In genomic region chr2:30403870-30404269, GRCm38 (mm10) we compare ENCODE assay signal across 24 mouse cellular contexts. TPM values are rescaled to one million over a fixed set of nuclear protein-coding genes. Genes with fewer than 3 reads are reported as not detected.
A peak's percentile ranks its signal among the peaks of the same experiment; 100 is the strongest.
DNase-seq lines count a peak whose midpoint lies in the region; ATAC-seq and TF ChIP-seq lines count a peak whose summit lies in the region.
"Had no signal": no experiment of that assay in that cellular context is flagged by ENCODE, and none has a peak within 500 bp of the region (broad histone marks: within the 10 kb centered on the region; RNA-seq: fewer than 3 reads in every experiment).

No protein-coding gene starts in this region.

- intact Hi-C loops in heart, adult 2 months (cut with DNase I) = no loop called here
- intact Hi-C loops in heart, postnatal 10 days (cut with DNase I) = no loop called here

- 93% methylated on average over 1 of the region's 1 CpGs for WGBS in heart, adult 2 months

- peaks cover 2% of the 10 kb centered on the region; the same call in 1 of the 2 replicates for H3K36me3 ChIP-seq in heart, adult 2 months (ENCODE audit: control insufficient read depth, insufficient read depth, low read length)
- H3K36me3 ChIP-seq in megakaryocyte, embryonic 14.5 days (replicated peaks; ENCODE audit: low read length) = peaks cover 100% of the 10 kb centered on the region
- peaks cover 0 to 3% of the 10 kb centered on the region in 2 experiments; a peak in 2 of 4 replicates for H3K36me3 ChIP-seq in MEL (ENCODE audit: control insufficient read depth in 1 of 2, insufficient read depth in 2 of 2, low read length in 2 of 2)

- TF ChIP-seq CTCF in heart, adult 2 months (IDR thresholded peaks at IDR 0.05) = peak; percentile 55
- TF ChIP-seq CTCF in MEL (IDR thresholded peaks at IDR 0.05 in 2 of 3, conservative IDR thresholded peaks at IDR 0.05 in 1 of 3; ENCODE audit: control insufficient read depth in 1 of 3, insufficient read depth in 1 of 3, low read depth in 2 of 3, low read length in 3 of 3, poor library complexity in 1 of 3, severe bottlenecking in 1 of 3) = no peak

- no peak overlapping the region for H3K4me3 ChIP-seq in heart, adult 2 months
- H3K4me3 ChIP-seq in megakaryocyte, embryonic 14.5 days (replicated peaks) = peak overlapping the region; percentile 66
- H3K4me3 ChIP-seq in MEL (ENCODE audit: control insufficient read depth in 1 of 2, insufficient read depth in 1 of 2, low read depth in 2 of 2, low read length in 2 of 2) = no peak overlapping the region
- H3K4me3 ChIP-seq: embryonic facial prominence, embryonic 13.5 days; forebrain, embryonic 10.5 days; forebrain, embryonic 15.5 days; kidney, embryonic 15.5 days; limb, embryonic 13.5 days; lung, embryonic 15.5 days had no signal

- no peaks in the 10 kb centered on the region for H3K9me3 ChIP-seq in megakaryocyte, embryonic 14.5 days
- no peaks in the 10 kb centered on the region for H3K9me3 ChIP-seq in MEL (replicated peaks; ENCODE audit: insufficient read depth, low read length)
- H3K9me3 ChIP-seq: embryonic facial prominence, embryonic 13.5 days; forebrain, embryonic 10.5 days; forebrain, embryonic 15.5 days; kidney, embryonic 15.5 days; limb, embryonic 13.5 days; lung, embryonic 15.5 days had no signal

- H3K27me3 ChIP-seq in heart, adult 2 months (ENCODE audit: control insufficient read depth, insufficient read depth, low read length) = no peaks in the 10 kb centered on the region
- no peaks in the 10 kb centered on the region for H3K27me3 ChIP-seq in megakaryocyte, embryonic 14.5 days (replicated peaks)
- no peaks in the 10 kb centered on the region for H3K27me3 ChIP-seq in MEL (ENCODE audit: control insufficient read depth in 1 of 2, insufficient read depth in 2 of 2, low read length in 2 of 2)
- H3K27me3 ChIP-seq: embryonic facial prominence, embryonic 13.5 days; forebrain, embryonic 15.5 days; kidney, embryonic 15.5 days; limb, embryonic 13.5 days; lung, embryonic 15.5 days had no signal

- no peak overlapping the region for H3K9ac ChIP-seq in heart, adult 2 months (ENCODE audit: low read depth, low read length)
- H3K9ac ChIP-seq in MEL (ENCODE audit: control insufficient read depth, low read depth, low read length, poor library complexity, severe bottlenecking) = no peak overlapping the region
- H3K9ac ChIP-seq: embryonic facial prominence, embryonic 13.5 days; forebrain, embryonic 15.5 days; kidney, embryonic 15.5 days; limb, embryonic 13.5 days; lung, embryonic 15.5 days had no signal

- TF ChIP-seq EP300 in heart, adult 2 months (IDR thresholded peaks at IDR 0.05; ENCODE audit: insufficient read depth, low read depth, low read length) = no peak
- no peak for TF ChIP-seq EP300 in MEL (IDR thresholded peaks at IDR 0.05; ENCODE audit: low read depth in 1 of 2, low read length in 2 of 2)

- H3K4me1 ChIP-seq in heart, adult 2 months (ENCODE audit: control insufficient read depth, insufficient read depth, low read length) = peaks cover 6% of the 10 kb centered on the region
- peaks cover 51% of the 10 kb centered on the region for H3K4me1 ChIP-seq in megakaryocyte, embryonic 14.5 days
- no peaks in the 10 kb centered on the region for H3K4me1 ChIP-seq in MEL (ENCODE audit: control insufficient read depth in 1 of 2, insufficient read depth in 2 of 2, low read length in 2 of 2)
- H3K4me1 ChIP-seq: embryonic facial prominence, embryonic 13.5 days; kidney, embryonic 15.5 days; limb, embryonic 13.5 days had no signal

- no peaks in the 10 kb centered on the region for H3K79me2 ChIP-seq in heart, adult 2 months (replicated peaks; ENCODE audit: control insufficient read depth, insufficient read depth, low read length)
- no peaks in the 10 kb centered on the region for H3K79me2 ChIP-seq in MEL (ENCODE audit: control insufficient read depth, insufficient read depth, low read length, poor library complexity)

- DNase-seq in cerebellum, adult 9-11 months = peak; percentile 53
- no peak for DNase-seq in cerebellum, adult 11-12 months
- DNase-seq in heart, adult 2 months = no peak
- no peak for DNase-seq in heart, postnatal 10 days
- DNase-seq in MEL (ENCODE audit: low read depth, low spot score) = no peak
- DNase-seq: adrenal gland, adult 8-10 months; gastrocnemius, postnatal 10 days; kidney, adult 18-20 months; kidney, postnatal 36 days; layer of hippocampus, adult 9-11 months; lung, postnatal 4 days; midbrain, embryonic 14.5 days; retina, postnatal 1 day; right cerebral cortex, postnatal 14 days; thymus, postnatal 25 days had no signal

- no peak for TF ChIP-seq RAD21 in MEL (IDR thresholded peaks at IDR 0.05; ENCODE audit: low read depth, low read length)

- no peak overlapping the region for H3K27ac ChIP-seq in heart, adult 2 months
- no peak overlapping the region for H3K27ac ChIP-seq in MEL (ENCODE audit: control insufficient read depth, low read depth, low read length)
- H3K27ac ChIP-seq: embryonic facial prominence, embryonic 13.5 days; forebrain, embryonic 10.5 days; forebrain, embryonic 15.5 days; kidney, embryonic 15.5 days; limb, embryonic 13.5 days; lung, embryonic 15.5 days had no signal

- no peak for ATAC-seq in megakaryocyte, adult 5-6 weeks (ENCODE audit: poor library complexity, severe bottlenecking)
- ATAC-seq: forebrain, embryonic 15.5 days; hindbrain, embryonic 16.5 days had no signal

- no peak for TF ChIP-seq POLR2A in heart, adult 2 months (IDR thresholded peaks at IDR 0.05; ENCODE audit: insufficient read depth, low read depth, low read length)
- TF ChIP-seq POLR2A in MEL (IDR thresholded peaks at IDR 0.05; ENCODE audit: control insufficient read depth in 1 of 2, insufficient read depth in 1 of 2, low read depth in 1 of 2, low read length in 2 of 2, poor library complexity in 1 of 2) = no peak

TF ChIP-seq in MEL, 35 proteins besides CTCF, POLR2A, EP300 and RAD21:
- TF ChIP-seq POLR2AphosphoS5 (IDR thresholded peaks at IDR 0.05; ENCODE audit: borderline replicate concordance, low read depth, low read length) (peak; percentile 38; the same call in 1 of the 2 replicates), MAZ (IDR thresholded peaks at IDR 0.05; ENCODE audit: low read depth, low read length) (no peak)

RNA-seq across cellular contexts. Expression of gene Crat, which starts 11.7 kb away (rescaled TPM):
- 100 to 1,000 TPM; 452 to 542 TPM for total RNA-seq in heart, adult 2 months (2021)
- polyA plus RNA-seq in heart, adult 2 months (2012; rRNA removed) = 695 and 713 TPM in 2 replicates
- 100 to 1,000 TPM; 448 to 485 TPM for total RNA-seq in heart, postnatal 10 days (2021)
- 55.0 and 64.0 TPM in 2 replicates for polyA plus RNA-seq in megakaryocyte, embryonic 14.5 days (2012; ENCODE audit: insufficient read depth, low replicate concordance)
- 26.2 and 29.6 TPM in 2 replicates for total RNA-seq in megakaryocyte, adult 5-6 weeks (2015)
- total RNA-seq in megakaryocyte, adult 5-6 weeks (2017) = 13.9 and 14.2 TPM in 2 replicates
- total RNA-seq in MEL (2012; rRNA removed) = 22.0 and 23.9 TPM in 2 replicates
- 10 to 100 TPM in 1 of 2 experiments, not detected in 1; 93.9 TPM for polyA plus RNA-seq in MEL (2012; ENCODE audit: insufficient read depth in 1 of 2, insufficient read length in 2 of 2, low read depth in 1 of 2, low replicate concordance in 2 of 2, missing spikeins in 1 of 2)

RNA-seq across cellular contexts. Expression of gene Dolpp1, which starts 11.8 kb away (rescaled TPM):
- total RNA-seq in heart, adult 2 months (2021) = 1 to 10 TPM; 5.9 to 9.0 TPM
- polyA plus RNA-seq in heart, adult 2 months (2012; rRNA removed) = 23.5 and 25.1 TPM in 2 replicates
- 10 to 100 TPM; 11.6 to 14.7 TPM for total RNA-seq in heart, postnatal 10 days (2021)
- 24.4 and 42.0 TPM in 2 replicates for polyA plus RNA-seq in megakaryocyte, embryonic 14.5 days (2012; ENCODE audit: insufficient read depth, low replicate concordance)
- total RNA-seq in megakaryocyte, adult 5-6 weeks (2015) = 5.3 and 6.0 TPM in 2 replicates
- 11.5 and 16.8 TPM in 2 replicates for total RNA-seq in megakaryocyte, adult 5-6 weeks (2017)
- total RNA-seq in MEL (2012; rRNA removed) = 24.6 and 28.0 TPM in 2 replicates
- 10 to 100 TPM in 1 of 2 experiments, not detected in 1; 37.5 TPM for polyA plus RNA-seq in MEL (2012; ENCODE audit: insufficient read depth in 1 of 2, insufficient read length in 2 of 2, low read depth in 1 of 2, low replicate concordance in 2 of 2, missing spikeins in 1 of 2)

RNA-seq across cellular contexts. Expression of gene Ptpa, which starts 12.0 kb away (rescaled TPM):
- 10 to 100 TPM; 82.7 to 91.2 TPM for total RNA-seq in heart, adult 2 months (2021)
- polyA plus RNA-seq in heart, adult 2 months (2012; rRNA removed) = 88.7 and 107 TPM in 2 replicates
- total RNA-seq in heart, postnatal 10 days (2021) = 100 to 1,000 TPM; 125 to 133 TPM
- polyA plus RNA-seq in megakaryocyte, embryonic 14.5 days (2012; ENCODE audit: insufficient read depth, low replicate concordance) = 473 and 551 TPM in 2 replicates
- total RNA-seq in megakaryocyte, adult 5-6 weeks (2015) = 68.9 and 69.0 TPM in 2 replicates
- 44.3 and 45.9 TPM in 2 replicates for total RNA-seq in megakaryocyte, adult 5-6 weeks (2017)
- 139 and 159 TPM in 2 replicates for total RNA-seq in MEL (2012; rRNA removed)
- polyA plus RNA-seq in MEL (2012; ENCODE audit: insufficient read depth in 1 of 2, insufficient read length in 2 of 2, low read depth in 1 of 2, low replicate concordance in 2 of 2, missing spikeins in 1 of 2) = 100 to 1,000 TPM in 1 of 2 experiments, not detected in 1; 382 TPM

RNA-seq across cellular contexts. Expression of gene Miga2, which starts 39.8 kb away (rescaled TPM):
- 10 to 100 TPM; 74.2 to 90.3 TPM for total RNA-seq in heart, adult 2 months (2021)
- polyA plus RNA-seq in heart, adult 2 months (2012; rRNA removed) = 64.3 and 98.7 TPM in 2 replicates
- total RNA-seq in heart, postnatal 10 days (2021) = 10 to 100 TPM; 70.5 to 78.0 TPM
- 7.8 and 15.0 TPM in 2 replicates for polyA plus RNA-seq in megakaryocyte, embryonic 14.5 days (2012; ENCODE audit: insufficient read depth, low replicate concordance)
- total RNA-seq in megakaryocyte, adult 5-6 weeks (2015) = 2.0 and 2.1 TPM in 2 replicates
- 2.7 and 5.2 TPM in 2 replicates for total RNA-seq in megakaryocyte, adult 5-6 weeks (2017)
- 15.3 and 25.8 TPM in 2 replicates for total RNA-seq in MEL (2012; rRNA removed)
- polyA plus RNA-seq in MEL (2012; ENCODE audit: insufficient read depth in 1 of 2, insufficient read length in 2 of 2, low read depth in 1 of 2, low replicate concordance in 2 of 2, missing spikeins in 1 of 2) = 10 to 100 TPM in 1 of 2 experiments, not detected in 1; 20.3 TPM

RNA-seq across cellular contexts. Expression of gene Sh3glb2, which starts 44.7 kb away (rescaled TPM):
- 10 to 100 TPM; 37.7 to 40.6 TPM for total RNA-seq in heart, adult 2 months (2021)
- 125 and 143 TPM in 2 replicates for polyA plus RNA-seq in heart, adult 2 months (2012; rRNA removed)
- 10 to 100 TPM; 62.0 to 69.5 TPM for total RNA-seq in heart, postnatal 10 days (2021)
- polyA plus RNA-seq in megakaryocyte, embryonic 14.5 days (2012; ENCODE audit: insufficient read depth, low replicate concordance) = 45.5 and 81.3 TPM in 2 replicates
- total RNA-seq in megakaryocyte, adult 5-6 weeks (2015) = 14.9 and 16.5 TPM in 2 replicates
- 20.4 and 24.3 TPM in 2 replicates for total RNA-seq in megakaryocyte, adult 5-6 weeks (2017)
- total RNA-seq in MEL (2012; rRNA removed) = 38.5 and 48.0 TPM in 2 replicates
- polyA plus RNA-seq in MEL (2012; ENCODE audit: insufficient read depth in 1 of 2, insufficient read length in 2 of 2, low read depth in 1 of 2, low replicate concordance in 2 of 2, missing spikeins in 1 of 2) = 10 to 100 TPM in 1 of 2 experiments, not detected in 1; 60.1 TPM

Comparison
In these comparisons a context has a peak if more than half of its experiments do, and no peak if none do; other contexts are left out.
1. RNA of gene Crat, which starts 11.7 kb away (total RNA-seq): 452 to 542 TPM in heart, adult 2 months and 448 to 485 TPM in heart, postnatal 10 days; 13.9 to 29.6 TPM in megakaryocyte, adult 5-6 weeks and 22.0 to 23.9 TPM in MEL; every median in the first group is over 10 times any median in the second.